Mouse (Mus musculus): ENCODE measurements around the gene Ugt2b36.
"Not testable (repeated sequence)": the region's sequence is repeated elsewhere in the genome, so short reads cannot be mapped to it uniquely, and the experiment has no call there.

Gene Ugt2b36

GRCm38 (mm10) chr5:87092346-87093027, at the start of gene Ugt2b36:
Gene Ugt2b36 (minus strand): TSS chr5:87092555.
- DNase-seq (ENCODE audit: low spot score) = no peak

GRCm38 (mm10) chr5:87140196-87140595, 47.8 kb upstream of the Ugt2b36 start, which contains the start of gene Ugt2b5:
Gene Ugt2b5 (minus strand): TSS chr5:87140318.
- DNase-seq (ENCODE audit: low spot score) = not testable (repeated sequence)

- not testable (repeated sequence) for DNase-seq (ENCODE audit: low spot score)
Observed at GRCm38 (mm10) chr5:87103697-87104096, 11.3 kb upstream of the Ugt2b36 start.

- DNase-seq (ENCODE audit: low spot score) = no peak
Observed at GRCm38 (mm10) chr5:87091111-87091510, 1.2 kb downstream of the Ugt2b36 start.

GRCm38 (mm10) chr5:87089264-87089663, 3.1 kb downstream of the Ugt2b36 start:
- no peak for DNase-seq (ENCODE audit: low spot score)

- no peak for DNase-seq (ENCODE audit: low spot score)
Observed at GRCm38 (mm10) chr5:87086269-87086668, 6.1 kb downstream of the Ugt2b36 start.

GRCm38 (mm10) chr5:87030624-87031023, 61.7 kb downstream of the Ugt2b36 start:
- no peak for DNase-seq (ENCODE audit: low spot score)

GRCm38 (mm10) chr5:87027359-87027758, 65.0 kb downstream of the Ugt2b36 start:
- DNase-seq (ENCODE audit: low spot score) = no peak

Measured in spleen, adult 12 weeks (tissue).